Mouse (Mus musculus) urinary bladder, postnatal 14 days (tissue): ENCODE results near the gene Best1.

Experiments used
- DNase-seq: peaks from one replicate; pipeline ENCODE4 v3.0.0; 2021; ENCODE audit warnings: low spot score

Gene Best1

DNA sequence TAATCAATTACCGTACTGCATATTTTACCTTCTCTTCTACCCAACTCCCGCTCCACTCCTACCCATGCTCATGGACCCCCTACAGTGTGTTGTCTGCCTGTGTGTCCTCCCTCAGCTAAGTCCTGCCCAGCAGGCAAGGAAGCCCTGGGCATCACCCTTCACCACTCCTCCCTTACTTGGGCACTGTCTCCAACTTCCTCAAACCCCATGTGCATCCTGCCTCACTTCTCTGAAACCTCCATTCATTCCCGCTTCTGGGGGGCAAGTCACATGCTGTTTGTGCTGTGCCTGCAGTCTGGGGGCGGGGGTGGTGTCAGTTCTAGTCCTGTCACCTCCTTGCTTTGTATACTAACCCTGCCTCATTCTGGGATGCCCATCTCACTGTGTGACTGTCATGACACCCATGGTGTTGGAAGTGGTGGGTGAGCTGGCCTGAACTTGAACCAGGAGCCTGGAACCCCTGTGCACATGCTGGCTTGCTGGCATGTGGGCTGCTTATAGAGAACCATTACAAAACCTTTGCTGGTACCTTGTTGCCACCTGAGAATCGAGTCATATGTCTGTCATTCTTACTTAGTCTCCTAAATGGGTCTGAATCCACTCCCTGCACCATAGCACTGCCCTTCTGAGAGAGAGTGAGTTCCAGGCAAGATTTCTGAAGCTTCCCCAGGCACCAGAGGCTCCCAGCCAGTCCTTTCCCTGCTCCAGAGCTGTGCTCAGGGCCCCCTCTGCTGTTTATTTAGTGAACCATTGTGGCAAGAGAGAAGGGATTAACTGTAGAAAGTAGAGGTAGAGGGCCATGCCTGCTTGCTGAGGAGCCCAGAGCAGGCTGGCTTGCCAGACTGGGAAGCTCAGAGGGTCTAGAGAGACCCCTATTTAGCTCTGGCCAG lies 21.2 kb upstream of the Best1 start:
- peak; percentile 41 for DNase-seq

DNA sequence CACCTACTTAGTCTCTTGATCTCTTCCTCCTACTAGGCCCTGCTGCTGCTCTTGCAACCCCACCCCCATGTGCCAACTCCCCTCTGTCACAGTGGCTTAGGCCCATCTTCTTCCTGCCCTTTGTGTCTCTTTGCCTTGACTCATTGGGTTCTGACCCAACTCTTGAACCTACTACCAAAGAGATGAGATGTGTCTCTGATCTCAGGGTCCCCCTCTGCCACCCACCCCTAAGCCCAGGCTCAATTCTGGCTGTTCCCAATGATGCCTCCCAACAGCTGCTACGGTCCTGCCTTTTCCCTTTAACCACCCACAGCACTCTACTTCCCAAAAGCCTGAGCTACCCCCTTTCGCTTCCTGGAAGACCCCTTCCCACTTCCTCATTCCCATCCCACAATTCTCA lies 20.5 kb upstream of the Best1 start:
- no peak for DNase-seq

DNA sequence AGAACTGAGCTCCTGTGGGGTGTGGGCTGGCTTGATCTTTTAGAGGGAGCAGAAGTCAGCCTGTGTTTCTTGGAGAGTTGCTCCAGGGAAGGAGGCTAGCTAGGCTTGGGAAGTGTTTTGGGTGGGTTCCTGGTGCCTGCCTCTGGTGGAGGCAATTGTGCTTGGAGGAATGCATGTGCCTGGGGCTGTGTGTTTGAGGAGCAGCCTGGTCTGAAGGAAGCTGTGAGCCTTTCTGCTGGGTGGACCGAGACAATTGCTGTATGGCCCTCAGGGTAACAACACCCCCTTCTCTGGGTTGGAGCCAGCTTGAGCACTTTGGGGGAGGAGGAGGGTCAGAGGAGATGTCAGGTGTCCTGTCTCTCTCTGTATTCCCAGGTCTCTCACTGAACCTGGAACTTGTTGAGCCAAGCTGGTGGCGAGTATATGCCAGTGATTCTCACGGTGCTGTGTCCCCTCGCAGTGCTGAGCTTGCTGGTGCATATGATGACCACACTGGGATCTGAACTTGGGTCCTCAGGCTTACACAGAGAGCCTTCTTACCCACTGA lies 17.9 kb upstream of the Best1 start:
- DNase-seq = no peak

DNA sequence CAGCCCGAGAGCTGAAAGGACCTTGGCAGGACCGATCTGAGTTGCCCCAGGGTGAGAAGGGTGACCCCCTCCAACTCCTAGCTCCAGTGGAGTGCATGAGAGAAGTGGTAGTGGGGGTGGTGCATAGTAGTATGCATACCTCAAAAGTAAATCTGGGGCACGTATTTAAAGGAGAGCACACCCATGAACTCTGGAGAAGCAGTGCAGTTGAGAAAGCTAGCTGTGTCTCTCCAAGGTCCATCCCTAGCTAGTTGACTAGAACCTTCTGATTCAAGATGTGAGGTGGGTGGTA lies 17.0 kb upstream of the Best1 start:
- DNase-seq = no peak

DNA sequence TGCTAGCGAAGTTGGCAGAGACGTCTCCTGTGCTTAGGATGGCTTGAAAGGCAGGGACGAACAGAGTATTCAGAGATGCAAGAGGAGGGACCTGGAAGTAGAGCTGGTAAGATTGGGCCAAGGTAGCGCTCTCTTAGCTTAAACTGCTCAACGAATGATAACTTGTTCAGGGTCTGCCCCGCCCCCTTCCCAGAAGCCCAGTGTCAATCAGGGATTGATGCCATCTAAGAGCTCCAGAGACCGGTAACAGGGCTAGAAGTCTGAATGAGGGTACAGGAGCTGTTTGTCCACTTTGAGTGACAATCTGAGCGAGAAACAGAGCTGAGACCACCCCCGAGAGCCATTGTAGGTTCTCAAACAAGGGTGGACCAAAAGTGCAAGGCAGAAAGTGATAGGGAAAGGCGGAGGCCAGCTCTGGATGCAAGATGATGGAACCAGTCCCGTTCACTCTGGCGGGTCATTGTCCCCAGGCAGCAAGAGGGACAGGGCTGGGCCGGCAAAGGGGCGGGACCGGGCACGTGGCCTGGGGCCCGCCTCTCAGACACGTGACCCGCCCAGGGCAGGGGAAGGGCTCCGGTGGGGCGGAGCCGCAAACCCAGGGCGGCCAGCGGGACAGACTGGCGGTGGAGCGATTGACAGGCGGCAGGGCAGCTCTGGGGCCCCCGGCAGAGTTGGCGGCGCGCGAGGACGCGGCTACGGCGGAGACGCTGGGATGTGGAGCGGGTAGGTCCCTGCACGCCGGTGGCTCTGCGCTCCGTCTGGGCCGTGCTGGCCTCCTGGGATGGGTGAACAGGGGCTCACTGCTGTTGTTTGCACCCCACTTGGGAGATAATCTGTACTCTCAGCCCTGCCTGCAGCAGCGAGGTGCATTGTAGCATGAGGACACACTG lies 16.4 kb upstream of the Best1 start:
- peak; percentile 89 for DNase-seq

DNA sequence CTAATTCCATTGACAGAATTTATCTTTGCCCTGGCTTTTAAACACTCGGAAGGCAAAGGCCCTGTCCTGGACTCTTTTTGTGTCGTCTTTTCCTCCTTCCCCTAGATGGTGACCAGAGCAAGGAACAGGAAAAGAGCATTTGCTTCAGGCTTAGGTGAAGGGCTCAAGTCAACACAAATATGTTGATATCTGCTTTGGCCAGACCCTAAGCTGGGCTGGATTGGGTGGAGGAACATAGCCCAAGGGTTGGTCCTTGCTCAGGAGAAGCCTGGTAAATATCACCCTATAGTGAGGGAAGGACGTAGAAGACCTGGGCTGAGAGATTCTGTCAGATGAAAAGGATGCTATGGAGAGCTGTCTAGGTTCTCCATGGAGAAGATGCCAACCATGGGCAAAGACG lies 14.7 kb upstream of the Best1 start:
- DNase-seq = no peak

DNA sequence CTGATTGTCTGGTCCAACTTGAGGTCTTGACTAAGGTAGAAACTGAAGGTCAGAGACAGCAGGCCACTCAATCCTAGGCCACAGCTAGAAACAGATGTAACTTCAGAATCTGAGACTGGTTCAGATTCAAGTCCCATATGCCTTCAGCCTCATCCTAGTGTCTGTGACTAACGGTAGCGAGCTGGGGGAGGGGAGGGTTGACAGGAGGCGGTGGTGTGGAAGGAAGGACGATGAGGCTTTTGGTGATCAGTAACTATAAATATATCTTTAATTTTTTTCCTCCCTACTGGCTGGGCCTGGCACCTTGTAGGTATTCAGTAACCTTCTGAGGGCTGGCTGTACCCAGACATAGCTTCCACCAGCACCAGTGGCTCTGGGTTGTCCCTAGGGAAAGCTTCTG lies 14.0 kb upstream of the Best1 start:
- no peak for DNase-seq

DNA sequence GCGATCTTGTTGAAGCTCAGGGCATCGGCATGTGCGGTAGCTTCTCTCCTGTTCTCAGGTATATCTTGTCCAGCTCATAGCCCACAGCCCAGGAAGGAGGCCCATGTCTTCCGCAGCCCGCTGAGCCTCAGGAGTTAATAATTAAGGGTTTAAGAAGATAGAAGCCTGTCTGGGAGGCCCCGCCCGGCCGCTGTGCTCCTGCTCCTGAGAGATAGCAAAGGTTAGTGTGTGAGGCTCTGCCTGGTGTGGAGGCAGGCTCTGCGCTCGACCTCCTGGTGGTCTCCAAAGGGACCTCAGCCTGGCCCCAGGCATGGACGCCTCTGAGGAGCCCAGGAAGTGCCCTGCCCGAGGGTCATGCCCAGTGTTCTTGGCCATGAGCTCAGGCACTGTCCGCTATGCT lies 13.4 kb upstream of the Best1 start:
- DNase-seq = no peak

DNA sequence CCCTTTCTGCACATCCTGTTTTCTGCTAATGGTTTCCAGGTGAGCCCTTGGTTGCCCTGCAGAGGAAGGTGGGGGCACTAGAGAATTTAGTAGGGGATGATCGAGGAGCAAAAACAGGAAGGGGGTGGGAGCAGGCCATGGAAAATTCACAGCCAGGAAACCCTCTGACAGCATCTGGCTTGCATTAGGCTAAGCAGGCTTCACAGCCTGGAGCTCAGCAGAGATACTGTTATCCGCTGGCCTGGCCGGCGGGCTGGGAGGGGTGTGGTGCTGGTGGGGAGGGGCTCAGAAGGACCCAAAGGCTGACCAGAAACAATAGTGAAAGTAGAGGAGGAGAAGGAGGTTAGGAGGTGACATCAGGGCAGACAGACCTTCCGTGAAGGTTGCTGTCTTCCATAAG lies 12.5 kb upstream of the Best1 start:
- DNase-seq = peak; percentile 40

DNA sequence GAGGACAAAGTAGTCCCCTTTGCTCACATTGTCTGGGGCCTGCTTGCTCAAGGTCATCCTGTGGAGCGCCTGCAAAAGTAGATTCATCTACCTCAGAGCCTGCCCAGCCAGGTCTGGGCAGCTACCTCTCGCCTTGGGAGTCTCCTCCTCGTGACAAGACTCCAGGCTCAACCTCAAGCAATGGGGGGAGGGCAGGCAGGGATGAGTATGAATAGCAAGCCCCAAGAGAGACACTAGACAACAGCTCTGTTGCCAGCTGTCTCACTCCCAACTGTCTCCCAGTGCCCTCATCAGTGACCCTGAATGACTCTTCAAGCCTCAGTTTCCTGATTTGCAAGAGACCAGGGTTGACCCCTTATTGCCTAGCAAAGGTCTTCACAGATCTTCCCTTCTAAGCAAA lies 11.9 kb upstream of the Best1 start:
- DNase-seq = no peak

DNA sequence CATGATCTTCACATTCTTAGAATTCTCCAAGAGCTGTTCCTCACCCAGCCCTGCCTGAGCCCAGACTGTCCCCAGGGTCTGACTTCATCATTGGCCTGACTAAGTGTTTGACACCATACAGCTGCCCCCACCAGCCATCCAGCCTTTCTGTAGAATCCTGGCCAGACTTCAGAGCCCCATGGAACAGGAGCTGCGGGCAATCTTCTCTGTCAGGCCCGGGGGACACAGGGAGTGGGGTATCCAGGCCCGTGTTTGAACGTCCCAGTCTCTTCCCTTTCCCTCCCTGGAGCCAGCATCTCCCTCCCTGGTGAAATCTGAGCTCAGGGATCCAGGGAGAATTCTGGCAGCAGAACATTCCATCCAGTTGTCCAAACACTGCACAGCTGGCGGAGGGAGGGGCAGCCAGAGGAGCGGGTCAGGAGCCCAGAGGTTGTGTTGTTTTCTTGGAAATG lies 11.4 kb upstream of the Best1 start:
- peak; percentile 71 for DNase-seq

DNA sequence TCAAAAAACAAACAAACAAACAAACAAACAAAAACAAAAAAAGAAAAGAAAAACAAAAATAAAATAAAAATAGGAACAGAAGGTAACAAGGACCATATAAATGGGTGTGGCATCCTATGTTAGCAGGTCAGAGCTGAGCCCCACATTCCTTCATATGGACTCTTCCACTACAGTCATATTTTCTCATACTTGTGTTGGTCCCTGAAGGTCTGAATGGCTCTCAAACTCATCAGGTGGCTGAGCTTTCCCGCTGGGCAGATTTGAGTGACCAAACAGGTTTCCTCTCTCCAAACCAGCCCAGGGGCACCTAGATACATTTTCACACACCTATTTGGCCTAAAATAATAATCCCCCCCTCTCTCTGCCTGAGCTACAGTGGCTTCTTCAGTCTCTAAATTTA lies 10.0 kb upstream of the Best1 start:
- no peak for DNase-seq

DNA sequence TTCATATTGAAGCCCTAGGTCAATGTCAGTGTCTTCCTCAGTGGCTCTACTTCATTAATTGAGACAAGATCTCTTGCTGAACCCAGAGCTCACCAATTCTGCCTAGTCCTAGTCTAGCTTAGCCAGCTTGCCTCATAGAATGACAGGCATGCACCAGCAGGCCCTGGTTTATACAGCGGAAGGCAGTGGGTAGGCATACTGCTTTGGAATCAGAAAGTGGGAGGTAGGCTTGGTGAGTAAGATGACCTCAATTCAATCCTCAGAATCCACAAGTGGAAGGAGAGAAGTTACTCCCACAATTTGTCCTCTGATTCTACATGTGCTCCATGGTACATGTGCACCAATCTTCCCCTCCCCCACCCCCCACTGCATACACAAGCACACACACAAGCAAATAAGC lies 2.3 kb upstream of the Best1 start:
- DNase-seq = no peak

DNA sequence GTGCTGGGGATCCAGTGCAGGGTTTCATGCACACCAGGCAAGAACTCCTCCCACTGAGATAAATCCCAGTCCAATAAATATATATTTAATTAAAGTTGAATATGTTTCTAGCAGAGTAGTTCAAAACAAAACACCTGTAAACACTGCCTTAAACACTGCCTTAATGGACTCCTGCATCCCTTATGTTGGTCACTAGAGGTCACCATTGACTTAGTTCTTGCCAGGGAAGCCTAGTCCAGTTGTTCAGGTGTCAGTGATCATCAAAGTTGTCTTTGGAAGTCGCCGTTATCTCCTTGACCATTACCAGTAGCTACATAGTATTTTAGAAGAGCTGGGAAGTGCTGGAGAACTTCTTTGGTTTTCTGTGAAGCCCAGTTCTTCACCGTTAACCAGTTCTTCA lies 1.1 kb downstream of the Best1 start:
- DNase-seq = no peak

DNA sequence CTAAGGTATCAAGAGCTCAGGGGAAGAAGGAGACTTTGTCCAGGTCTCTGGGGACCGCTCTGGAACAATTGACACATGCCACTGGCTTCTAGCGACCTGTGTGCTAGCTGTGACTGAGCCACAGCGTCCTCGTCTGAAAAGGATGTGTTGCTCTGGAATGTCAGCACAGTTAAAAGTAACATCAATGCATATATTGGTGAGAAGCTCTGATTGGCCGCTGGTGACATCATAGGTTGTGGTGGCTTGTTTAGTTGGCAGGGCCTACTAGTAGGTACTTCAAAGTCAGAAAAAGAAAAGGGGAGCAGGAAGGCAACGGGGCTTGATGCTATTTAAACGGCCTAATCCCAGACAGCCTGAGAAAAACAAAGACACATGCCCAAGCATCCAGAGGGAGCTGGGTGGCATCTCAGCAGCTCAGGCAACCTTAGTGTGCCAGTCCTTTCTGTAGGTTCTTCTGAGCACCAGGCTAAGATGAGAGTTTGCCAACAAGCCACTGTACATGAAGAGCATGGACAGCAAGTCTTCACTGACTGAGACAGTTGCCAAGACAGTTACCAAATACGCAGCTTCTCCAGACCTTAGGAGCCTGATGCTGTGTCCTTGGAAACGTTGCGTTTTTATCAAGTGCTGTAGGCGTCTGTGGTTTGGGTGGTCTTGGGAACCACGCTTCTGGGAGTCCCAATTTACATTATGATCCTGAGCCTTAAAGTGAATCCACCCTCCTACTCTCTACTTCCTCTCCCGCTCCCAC lies 2.5 kb downstream of the Best1 start:
- no peak for DNase-seq

DNA sequence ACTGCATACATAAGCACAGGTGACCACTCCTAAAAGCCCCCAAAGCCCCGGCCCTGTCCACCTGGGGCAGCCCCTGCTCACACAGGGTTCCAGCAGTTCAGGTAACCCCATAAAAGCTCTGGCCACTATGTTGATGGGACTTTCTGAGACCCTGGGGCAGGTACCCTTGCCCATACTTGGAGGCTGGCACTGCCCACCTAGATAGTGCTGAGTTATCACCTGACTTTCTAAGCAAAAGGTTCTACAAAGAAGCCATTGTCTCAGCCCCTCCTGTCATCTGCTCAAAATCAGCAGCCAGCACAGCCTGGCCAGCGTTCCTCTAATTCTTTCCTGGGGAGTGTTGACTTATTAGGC lies 3.4 kb downstream of the Best1 start:
- no peak for DNase-seq

DNA sequence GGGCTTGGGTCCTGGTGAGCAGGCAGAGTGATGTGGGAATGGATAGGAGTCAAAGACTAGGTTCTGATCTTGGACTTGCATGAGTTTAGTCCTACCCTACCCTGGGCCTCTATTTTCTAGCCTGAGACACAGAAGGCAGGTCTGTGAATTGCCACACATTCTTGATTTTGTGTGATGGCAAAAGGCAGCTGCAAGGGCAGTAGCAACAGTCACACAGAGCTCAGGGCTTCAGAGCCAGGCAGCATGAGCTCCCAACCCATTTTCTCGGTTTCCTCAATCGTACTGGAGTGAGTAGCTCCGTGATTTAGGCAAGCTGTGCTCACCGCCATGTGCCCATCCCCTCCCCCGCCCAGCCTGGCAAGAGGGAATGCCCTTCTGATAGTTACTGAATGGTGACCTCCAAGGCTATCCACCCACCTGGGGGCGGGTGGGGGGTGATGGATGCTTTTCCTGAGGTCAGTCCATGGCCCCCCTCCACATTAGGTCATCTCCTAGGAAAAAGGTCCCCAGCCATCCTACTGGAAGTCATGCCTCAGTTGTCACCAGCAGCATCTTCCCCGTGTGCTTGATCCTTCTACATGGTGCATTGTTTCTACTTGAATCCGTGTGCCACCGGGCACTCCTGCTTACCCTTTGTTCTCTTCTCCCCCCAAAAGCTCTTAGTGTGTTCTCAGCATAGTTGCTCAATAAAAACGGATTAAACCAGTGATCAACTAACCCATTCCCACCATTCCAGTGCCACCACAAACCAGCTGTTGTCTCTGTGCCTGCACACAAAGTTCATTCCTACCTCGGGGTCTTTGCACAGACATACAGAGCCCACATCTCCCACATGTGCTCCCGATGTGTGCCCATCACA lies 4.0 kb downstream of the Best1 start:
- no peak for DNase-seq

DNA sequence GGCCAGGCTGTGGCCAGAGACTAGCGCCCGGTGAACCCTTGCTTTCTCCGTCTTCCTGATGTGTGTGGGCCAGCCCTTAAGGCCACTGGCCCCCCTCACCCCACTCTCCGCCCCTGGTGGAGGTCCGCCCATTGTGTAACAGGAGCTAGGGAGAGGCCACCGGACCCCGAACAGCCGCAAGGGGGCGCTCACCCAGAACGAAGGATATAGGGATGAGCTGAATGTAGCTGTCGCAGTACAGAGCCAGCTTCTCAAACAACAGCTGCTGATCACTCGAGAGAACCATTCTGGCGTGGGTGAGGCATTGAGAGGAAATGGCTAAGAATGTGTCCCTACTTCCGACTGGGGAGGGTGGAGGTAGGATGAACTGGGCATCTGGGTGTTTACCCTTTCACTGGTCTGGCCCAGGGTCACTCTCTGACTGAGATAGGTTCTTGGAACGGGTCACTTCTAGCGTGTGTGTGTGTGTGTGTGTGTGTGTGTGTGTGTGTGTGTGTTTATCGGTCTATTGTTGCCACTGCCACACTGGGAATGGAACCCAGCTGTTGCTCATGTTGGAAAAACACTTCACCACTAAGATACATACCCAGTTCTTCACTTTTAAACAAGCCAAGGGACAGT lies 8.3 kb downstream of the Best1 start:
- peak; percentile 94 for DNase-seq

DNA sequence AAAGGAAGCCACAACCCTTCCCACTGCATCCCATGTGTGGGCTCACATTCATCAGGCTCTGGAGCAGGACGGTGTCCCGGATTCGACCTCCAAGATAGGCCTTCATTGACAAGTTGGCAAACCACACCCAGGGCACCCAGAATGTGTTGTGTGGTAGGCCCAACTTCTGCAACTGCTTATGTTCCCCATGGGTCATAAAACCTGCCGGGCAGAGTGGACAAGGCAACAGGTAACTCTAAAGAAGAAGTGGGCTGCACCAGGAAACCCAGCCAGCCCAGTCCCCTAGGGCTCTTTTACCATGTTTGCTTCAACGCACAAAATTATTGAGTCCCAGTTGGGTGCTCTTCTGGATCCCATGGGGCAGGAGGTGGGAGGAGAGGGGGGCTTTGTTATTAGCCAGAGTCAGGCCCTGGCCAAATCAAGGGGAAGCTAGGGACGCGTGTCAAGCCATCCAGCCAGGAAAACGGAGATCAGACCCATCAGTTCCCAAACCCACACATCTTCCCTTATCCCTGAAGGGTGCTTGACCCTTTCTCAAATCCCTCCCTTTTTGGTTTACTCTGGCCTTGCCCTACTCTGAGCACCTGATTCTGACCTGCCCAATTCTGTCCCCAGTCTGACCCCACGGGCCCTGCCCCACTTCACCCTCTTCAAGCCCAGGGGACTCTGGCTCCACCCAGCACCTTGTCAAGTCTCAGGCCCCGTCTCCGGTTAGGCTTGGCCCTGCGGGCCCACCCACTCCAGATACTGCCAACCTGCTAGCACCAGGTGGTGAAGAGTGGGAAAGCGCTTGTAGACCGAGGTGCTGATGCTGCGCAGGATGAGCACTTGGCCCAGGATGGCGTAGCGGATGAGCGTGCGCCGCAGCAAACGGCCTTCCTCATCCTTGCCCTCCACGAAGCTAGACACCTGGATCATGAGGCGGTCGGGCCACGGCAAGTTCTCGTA lies 9.1 kb downstream of the Best1 start:
- no peak for DNase-seq

DNA sequence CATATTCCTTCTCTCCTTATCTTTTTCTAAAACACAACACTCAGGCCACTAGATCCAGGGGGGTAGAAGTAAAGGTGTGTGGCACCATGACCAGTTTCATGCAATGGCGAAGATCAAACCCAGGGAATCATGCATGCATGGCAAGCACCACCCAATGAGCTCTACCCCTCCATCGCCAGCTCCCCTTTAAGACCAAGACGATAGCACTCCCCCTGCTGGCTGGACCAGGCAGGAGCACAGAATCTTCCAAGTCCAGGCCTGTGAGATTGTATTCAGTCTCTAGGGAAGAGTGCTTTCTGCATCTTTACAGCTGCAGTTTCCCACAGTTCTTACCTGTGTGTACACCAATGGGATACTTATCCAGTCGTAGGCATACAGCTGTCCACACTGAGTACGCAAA lies 10.1 kb downstream of the Best1 start:
- peak; percentile 81 for DNase-seq
